Mouse (Mus musculus) heart, postnatal 14 days (tissue): ENCODE measurements around the gene Cotl1. TPM values are rescaled to one million over a fixed set of nuclear protein-coding genes. Genes with fewer than 3 reads are reported as not detected.

Experiments
- DNase-seq, 2 experiments: peaks; one replicate each; pipeline ENCODE4 v3.0.0; 2021 to 2022
- intact Hi-C: fragments of 180-260 bp; cut with DNase I; formaldehyde crosslinking; loops from one replicate; pipeline ENCODE4 v1.15.1; 2025
- total RNA-seq, 2 experiments: library from RNA; stranded (reverse); gene quantifications; 2 replicates each; pipeline ENCODE4 v1.2.3; 2021

The Cotl1 gene
- total RNA-seq, 2 experiments from 2014 or later = 26.1 to 29.3 TPM

- intact Hi-C loops = no loop called here
- DNase-seq = no peak
Measured at GRCm38 (mm10) chr8:119765311-119765710, 75.0 kb downstream of the Cotl1 start.

DNA sequence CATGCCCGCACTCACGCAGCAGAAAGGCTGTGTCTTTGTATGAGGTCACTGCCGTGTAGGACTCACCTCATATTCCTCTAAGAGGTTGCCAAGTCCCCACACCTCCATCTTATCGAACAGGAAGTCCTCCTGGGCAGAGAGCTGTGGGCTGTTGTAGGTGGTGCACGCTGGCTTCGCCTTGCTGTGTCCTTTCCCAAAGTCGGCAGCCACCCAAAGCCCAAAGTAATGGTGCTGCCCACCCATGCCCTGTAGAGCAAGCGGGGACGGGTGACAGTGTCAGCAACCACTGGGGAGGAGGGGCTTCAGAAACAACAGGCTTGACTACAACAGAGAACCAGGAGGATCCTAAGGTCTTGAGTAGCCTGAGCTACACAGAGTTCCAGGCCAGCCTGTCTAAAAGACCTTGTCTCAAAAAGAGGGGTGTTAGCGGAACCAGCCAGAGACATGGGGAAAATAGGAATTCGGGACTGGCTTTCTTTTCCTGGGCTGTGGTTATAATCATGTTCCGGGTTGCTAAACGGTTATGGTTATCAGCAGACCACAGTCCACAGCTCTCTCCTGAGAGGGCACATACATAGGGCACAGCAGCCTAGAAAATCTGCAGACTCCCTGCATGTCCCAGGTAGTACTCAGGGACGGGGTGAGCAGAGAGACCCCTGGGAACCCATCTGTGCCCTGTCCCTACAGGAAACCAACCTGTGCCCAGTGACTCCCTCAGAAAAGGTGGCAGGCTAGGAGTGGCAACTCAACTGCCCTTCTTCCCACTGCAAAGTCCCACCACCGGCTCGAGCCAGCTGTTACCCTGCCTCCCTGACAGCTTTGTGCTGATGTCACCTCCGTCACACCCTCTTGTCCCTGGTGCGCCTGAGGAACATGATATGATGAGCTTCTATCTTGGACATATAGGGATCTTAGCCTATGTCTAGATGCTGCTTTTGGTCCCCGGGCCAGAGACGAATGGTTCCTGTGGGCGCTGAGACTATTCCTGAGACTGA is 77.8 kb downstream of the Cotl1 start:
- intact Hi-C loops = no loop called here
- no peak for DNase-seq

GRCm38 (mm10) chr8:119761692-119762091 is 78.7 kb downstream of the Cotl1 start:
- DNase-seq = no peak
- intact Hi-C loops = no loop called here

Other genes with a start within 250 kb of the Cotl1 start
- 1 to 10 TPM; 4.0 to 4.2 TPM for gene Taf1c, start 235.3 kb downstream of the Cotl1 start, total RNA-seq
- not detected for gene Adad2, start 227.8 kb downstream of the Cotl1 start, total RNA-seq
- under 1 TPM; 0.10 to 0.33 TPM for gene Kcng4, start 204.9 kb downstream of the Cotl1 start, total RNA-seq
- gene Wfdc1, start 174.2 kb downstream of the Cotl1 start, total RNA-seq = 10 to 100 TPM; 48.2 to 51.1 TPM
- under 1 TPM; 0.17 TPM for gene Atp2c2, start 140.5 kb downstream of the Cotl1 start, total RNA-seq
- 10 to 100 TPM; 11.6 to 14.6 TPM for gene Tldc1, start 62.1 kb downstream of the Cotl1 start, total RNA-seq
- 1 to 10 TPM; 3.7 TPM for gene Klhl36, start 21.7 kb upstream of the Cotl1 start, total RNA-seq
- 10 to 100 TPM; 48.1 to 49.2 TPM for gene Usp10, start 69.8 kb upstream of the Cotl1 start, total RNA-seq
- under 1 TPM in 1 of 2 experiments, not detected in 1; 0.24 TPM for gene Gm20388, start 70.3 kb upstream of the Cotl1 start, total RNA-seq
- gene Crispld2, start 151.9 kb upstream of the Cotl1 start, total RNA-seq = 10 to 100 TPM; 16.9 to 17.6 TPM